Mouse (Mus musculus): Measurements from ENCODE around the gene Fbxo22. TPM values are rescaled to one million over a fixed set of nuclear protein-coding genes. Genes with fewer than 3 reads are reported as not detected.
"Not testable (repeated sequence)": the region's sequence is repeated elsewhere in the genome, so short reads cannot be mapped to it uniquely, and the experiment has no call there.

Gene Fbxo22
- polyA plus RNA-seq, 1 experiment from 2014 or later: 85.5 TPM

GRCm38 (mm10) chr9:55241863-55242685, 33.3 kb downstream of the Fbxo22 start:
- 48% methylated on average over 24 of the region's 24 CpGs for WGBS
- Histone ChIP-seq H3K36me3 (no peaks in the 10 kb centered on the region), H3K27me3 (no peaks in the 10 kb centered on the region), H3K4me1 (no peaks in the 10 kb centered on the region), H3K4me2 (replicated peaks) (peak overlapping the region; percentile 41), H3K9me3 (replicated peaks) (no peaks in the 10 kb centered on the region), H3K9ac (no peak overlapping the region), H3K4me3 (peak overlapping the region; percentile 21; the same call in 1 of the 2 replicates), H3K27ac (no peak overlapping the region)
- ATAC-seq (ENCODE audit: low FRiP score): no peak

GRCm38 (mm10) chr9:55243280-55243679, 34.6 kb downstream of the Fbxo22 start:
- H3K9ac ChIP-seq: no peak overlapping the region
- H3K36me3 ChIP-seq: no peaks in the 10 kb centered on the region
- 81% methylated on average over 3 of the region's 3 CpGs for WGBS
- no peaks in the 10 kb centered on the region for H3K4me1 ChIP-seq
- H3K27me3 ChIP-seq: no peaks in the 10 kb centered on the region
- ATAC-seq (ENCODE audit: low FRiP score): no peak
- no peaks in the 10 kb centered on the region for H3K9me3 ChIP-seq (replicated peaks)
- H3K4me3 ChIP-seq: no peak overlapping the region
- no peak overlapping the region for H3K27ac ChIP-seq
- H3K4me2 ChIP-seq (replicated peaks): no peak overlapping the region

GRCm38 (mm10) chr9:55244079-55244478, 35.4 kb downstream of the Fbxo22 start:
- 80% methylated on average over 3 of the region's 3 CpGs for WGBS
- Histone ChIP-seq H3K9me3 (replicated peaks) (no peaks in the 10 kb centered on the region), H3K4me2 (replicated peaks) (no peak overlapping the region), H3K36me3 (no peaks in the 10 kb centered on the region), H3K4me1 (no peaks in the 10 kb centered on the region), H3K27ac (no peak overlapping the region), H3K27me3 (no peaks in the 10 kb centered on the region), H3K4me3 (no peak overlapping the region), H3K9ac (no peak overlapping the region)
- no peak for ATAC-seq (ENCODE audit: low FRiP score)

- WGBS: 100% methylated on average over 1 of the region's 1 CpGs
- H3K4me1 ChIP-seq; H3K4me3 ChIP-seq; H3K9me3 ChIP-seq (replicated peaks); ATAC-seq (ENCODE audit: low FRiP score); H3K9ac ChIP-seq; H3K27ac ChIP-seq; H3K27me3 ChIP-seq; H3K4me2 ChIP-seq (replicated peaks); H3K36me3 ChIP-seq: not testable (repeated sequence)
Measured at GRCm38 (mm10) chr9:55245057-55245750, 36.5 kb downstream of the Fbxo22 start.

- H3K4me1 ChIP-seq: no peaks in the 10 kb centered on the region
- H3K4me3 ChIP-seq: no peak overlapping the region
- no peak overlapping the region for H3K9ac ChIP-seq
- H3K27me3 ChIP-seq: no peaks in the 10 kb centered on the region
- no peaks in the 10 kb centered on the region for H3K36me3 ChIP-seq
- 74% methylated on average over 8 of the region's 8 CpGs for WGBS
- no peak for ATAC-seq (ENCODE audit: low FRiP score)
- no peak overlapping the region for H3K27ac ChIP-seq
- H3K4me2 ChIP-seq (replicated peaks): no peak overlapping the region
- no peaks in the 10 kb centered on the region for H3K9me3 ChIP-seq (replicated peaks)
Measured at GRCm38 (mm10) chr9:55246440-55246839, 37.7 kb downstream of the Fbxo22 start.

GRCm38 (mm10) chr9:55246918-55247317, 38.2 kb downstream of the Fbxo22 start:
- no peak overlapping the region for H3K4me2 ChIP-seq (replicated peaks)
- no peak overlapping the region for H3K4me3 ChIP-seq
- no peak overlapping the region for H3K9ac ChIP-seq
- H3K27ac ChIP-seq: no peak overlapping the region
- no peaks in the 10 kb centered on the region for H3K9me3 ChIP-seq (replicated peaks)
- no peaks in the 10 kb centered on the region for H3K27me3 ChIP-seq
- H3K36me3 ChIP-seq: no peaks in the 10 kb centered on the region
- 94% methylated on average over 4 of the region's 4 CpGs for WGBS
- H3K4me1 ChIP-seq: no peaks in the 10 kb centered on the region
- no peak for ATAC-seq (ENCODE audit: low FRiP score)

GRCm38 (mm10) chr9:55248465-55248864, 39.7 kb downstream of the Fbxo22 start:
- no peaks in the 10 kb centered on the region for H3K27me3 ChIP-seq
- no peaks in the 10 kb centered on the region for H3K36me3 ChIP-seq
- no peaks in the 10 kb centered on the region for H3K4me1 ChIP-seq
- WGBS: 88% methylated on average over 4 of the region's 4 CpGs
- no peak for ATAC-seq (ENCODE audit: low FRiP score)
- no peak overlapping the region for H3K4me2 ChIP-seq (replicated peaks)
- no peak overlapping the region for H3K27ac ChIP-seq
- H3K9me3 ChIP-seq (replicated peaks): no peaks in the 10 kb centered on the region
- H3K9ac ChIP-seq: no peak overlapping the region
- H3K4me3 ChIP-seq: no peak overlapping the region

- Histone ChIP-seq H3K4me3 (no peak overlapping the region), H3K36me3 (no peaks in the 10 kb centered on the region), H3K9ac (no peak overlapping the region), H3K4me2 (replicated peaks) (no peak overlapping the region), H3K27me3 (no peaks in the 10 kb centered on the region), H3K27ac (no peak overlapping the region), H3K9me3 (replicated peaks) (no peaks in the 10 kb centered on the region), H3K4me1 (no peaks in the 10 kb centered on the region)
- no peak for ATAC-seq (ENCODE audit: low FRiP score)
- 85% methylated on average over 6 of the region's 6 CpGs for WGBS
Measured at GRCm38 (mm10) chr9:55250595-55251247, 42.0 kb downstream of the Fbxo22 start.

- H3K4me3 ChIP-seq; H3K36me3 ChIP-seq; H3K27ac ChIP-seq; H3K9me3 ChIP-seq (replicated peaks); ATAC-seq (ENCODE audit: low FRiP score); H3K4me1 ChIP-seq; H3K4me2 ChIP-seq (replicated peaks); H3K27me3 ChIP-seq; H3K9ac ChIP-seq: not testable (repeated sequence)
- 63% methylated on average over 2 of the region's 2 CpGs for WGBS
Measured at GRCm38 (mm10) chr9:55252097-55252496, 43.4 kb downstream of the Fbxo22 start.

- Histone ChIP-seq H3K4me3 (no peak overlapping the region), H3K4me1 (no peaks in the 10 kb centered on the region), H3K4me2 (replicated peaks) (no peak overlapping the region), H3K36me3 (no peaks in the 10 kb centered on the region), H3K9ac (no peak overlapping the region), H3K9me3 (replicated peaks) (no peaks in the 10 kb centered on the region), H3K27me3 (no peaks in the 10 kb centered on the region), H3K27ac (no peak overlapping the region)
- no peak for ATAC-seq (ENCODE audit: low FRiP score)
- 74% methylated on average over 1 of the region's 1 CpGs for WGBS
Measured at GRCm38 (mm10) chr9:55253849-55254248, 45.1 kb downstream of the Fbxo22 start.

- no peaks in the 10 kb centered on the region for H3K27me3 ChIP-seq
- H3K36me3 ChIP-seq: no peaks in the 10 kb centered on the region
- no peak overlapping the region for H3K27ac ChIP-seq
- no peaks in the 10 kb centered on the region for H3K9me3 ChIP-seq (replicated peaks)
- no peak for ATAC-seq (ENCODE audit: low FRiP score)
- WGBS: 94% methylated on average over 5 of the region's 5 CpGs
- no peak overlapping the region for H3K9ac ChIP-seq
- no peak overlapping the region for H3K4me3 ChIP-seq
- no peak overlapping the region for H3K4me2 ChIP-seq (replicated peaks)
- no peaks in the 10 kb centered on the region for H3K4me1 ChIP-seq
Measured at GRCm38 (mm10) chr9:55255056-55255455, 46.3 kb downstream of the Fbxo22 start.

- no peak for ATAC-seq (ENCODE audit: low FRiP score)
- Histone ChIP-seq H3K4me1 (no peaks in the 10 kb centered on the region), H3K9ac (no peak overlapping the region), H3K4me3 (no peak overlapping the region), H3K27ac (no peak overlapping the region), H3K9me3 (replicated peaks) (no peaks in the 10 kb centered on the region), H3K4me2 (replicated peaks) (no peak overlapping the region), H3K27me3 (no peaks in the 10 kb centered on the region), H3K36me3 (no peaks in the 10 kb centered on the region)
- WGBS: 73% methylated on average over 4 of the region's 4 CpGs
Measured at GRCm38 (mm10) chr9:55255604-55256003, 46.9 kb downstream of the Fbxo22 start.
